Mouse (Mus musculus) forebrain, embryonic 14.5 days (tissue): ENCODE measurements at regions not wholly inside any gene's neighbourhood (a gene's known extent, or its start where the extent isn't known, plus 50 kb on each side); places are given as distances from the start of the nearest gene placed in this dataset.
A peak's percentile ranks its signal among the peaks of the same experiment; 100 is the strongest.

Experiments used
- ATAC-seq: fragments of 200-750 bp; cut with Nextera tagmentation; 2 replicates; pipeline ENCODE4 v1.8.0; 2017; ENCODE audit warnings: mild to moderate bottlenecking, moderate library complexity
- DNase-seq: peaks from one replicate; pipeline ENCODE4 v3.0.0-alpha.2; 2015; ENCODE audit warnings: low spot score
- H3K27ac ChIP-seq: fragments of 300-500 bp; sonication (generic); 2 replicates; pipeline ENCODE4 v1.5.1; 2014; ENCODE audit warnings: low read depth, mild to moderate bottlenecking, control low read depth, low read length, moderate library complexity
- H3K27me3 ChIP-seq: fragments of 300-500 bp; sonication (generic); replicated peaks from 2 replicates; pipeline ENCODE4 v1.6.1; 2014; ENCODE audit warnings: low read length, control low read depth, mixed read lengths; ENCODE audit not compliant: control insufficient read depth, insufficient read depth
- H3K36me3 ChIP-seq: fragments of 300-500 bp; sonication (generic); 2 replicates; pipeline ENCODE4 v1.6.1; 2014; ENCODE audit warnings: low read length, control low read depth; ENCODE audit not compliant: control insufficient read depth, insufficient read depth
- H3K4me1 ChIP-seq: fragments of 300-500 bp; sonication (generic); 2 replicates; pipeline ENCODE4 v1.6.1; 2014; ENCODE audit warnings: antibody characterized with exemption, low read length, control low read depth; ENCODE audit not compliant: control insufficient read depth, insufficient read depth
- H3K4me2 ChIP-seq: fragments of 300-500 bp; sonication (generic); 2 replicates; pipeline ENCODE4 v1.6.1; 2014; ENCODE audit warnings: mild to moderate bottlenecking, control low read depth, low read length
- H3K4me3 ChIP-seq: fragments of 300-500 bp; sonication (generic); 2 replicates; pipeline ENCODE4 v1.5.1; 2014; ENCODE audit warnings: low read depth, low read length, control low read depth
- H3K9ac ChIP-seq: fragments of 300-500 bp; sonication (generic); 2 replicates; pipeline ENCODE4 v1.6.1; 2014; ENCODE audit warnings: mild to moderate bottlenecking, low read length, control low read depth, moderate library complexity
- H3K9me3 ChIP-seq: fragments of 300-500 bp; sonication (generic); replicated peaks from 2 replicates; pipeline ENCODE4 v1.6.1; 2016; ENCODE audit warnings: low read length, control low read depth, mixed read lengths; ENCODE audit not compliant: control insufficient read depth
- WGBS: fragments of 180-500 bp; shearing (Covaris S2); extraction: QIAGEN DNeasy Blood & Tissue Kit; methylation state at CpG from one replicate; pipeline ENCODE4 v1.1.7; 2014; 5-methylcytosine and 5-hydroxymethylcytosine counted together

DNA sequence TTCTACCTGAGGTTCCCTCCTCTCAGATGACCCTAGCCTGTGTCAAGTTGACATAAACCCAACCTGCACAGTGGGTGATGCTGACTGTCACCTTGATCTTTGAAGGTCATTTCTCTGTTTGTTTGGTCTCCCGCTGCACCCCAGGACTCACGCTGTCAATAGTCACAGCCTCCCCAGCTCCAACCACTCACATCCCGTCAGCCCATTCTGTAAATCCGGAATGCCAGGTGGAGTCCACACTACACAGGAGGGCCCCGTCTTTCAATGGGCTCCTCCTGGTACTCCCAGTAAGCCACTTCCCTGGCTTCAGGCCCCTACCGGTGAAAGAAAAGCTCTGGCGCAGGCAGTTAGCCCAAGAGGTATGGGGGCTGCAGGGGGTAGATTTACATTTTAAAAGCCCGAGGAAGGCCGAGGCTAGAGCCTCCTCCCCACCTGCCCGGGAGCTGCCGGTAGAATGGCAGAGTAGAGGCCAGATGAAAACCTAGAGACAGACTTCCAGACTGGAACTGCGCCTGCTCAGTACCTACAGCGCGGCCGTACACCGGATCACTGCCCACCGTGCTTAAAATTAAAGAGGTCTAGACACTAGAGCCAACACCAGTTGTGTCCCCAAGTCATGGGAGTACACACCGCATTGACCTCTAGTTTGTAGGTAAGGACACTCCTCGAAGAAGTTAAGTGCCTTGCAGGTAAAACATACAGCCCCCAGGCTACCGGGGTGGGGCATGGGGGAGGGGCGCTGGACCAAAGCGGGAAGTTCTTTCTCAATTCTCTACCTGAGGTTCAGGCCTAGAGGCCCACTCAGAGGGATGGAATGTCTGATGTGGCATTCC lies 123.8 kb upstream of the Med13l start:
- DNase-seq, result no peak
- no peak overlapping the region for H3K4me2 ChIP-seq
- peaks cover 6% of the 10 kb centered on the region for H3K4me1 ChIP-seq
- ATAC-seq, result no peak
- 11% methylated on average over 22 of the region's 22 CpGs for WGBS
- no peak overlapping the region for H3K9ac ChIP-seq
- H3K36me3 ChIP-seq, result no peaks in the 10 kb centered on the region
- H3K27me3 ChIP-seq, result 0 out of 2 replicates have a peak, but pooled peaks cover 8% of the 10 kb centered on the region
- no peak overlapping the region for H3K4me3 ChIP-seq
- no peaks in the 10 kb centered on the region for H3K9me3 ChIP-seq
- H3K27ac ChIP-seq, result no peak overlapping the region

DNA sequence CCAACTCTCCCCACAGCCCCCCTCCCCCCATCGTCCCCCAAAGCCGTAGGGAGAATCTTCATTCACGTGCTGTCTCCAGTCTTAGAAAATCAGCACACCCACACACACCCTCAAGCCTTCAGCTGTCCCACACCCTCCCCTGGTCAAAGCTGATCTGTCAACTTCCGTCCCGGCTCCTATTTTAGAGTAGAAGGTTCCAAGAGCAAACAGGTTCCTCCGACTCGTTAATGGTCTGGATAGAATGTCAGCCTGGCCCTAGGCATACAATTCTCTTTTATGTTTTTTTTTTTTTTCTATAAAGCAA lies 123.2 kb upstream of the Med13l start:
- 24% methylated on average over 7 of the region's 7 CpGs for WGBS
- no peak overlapping the region for H3K4me3 ChIP-seq
- DNase-seq (no peak), ATAC-seq (no peak)
- H3K27me3 ChIP-seq, result 0 out of 2 replicates have a peak, but pooled peaks cover 8% of the 10 kb centered on the region
- H3K27ac ChIP-seq, result no peak overlapping the region
- H3K4me1 ChIP-seq, result peaks cover 6% of the 10 kb centered on the region
- H3K9ac ChIP-seq, result no peak overlapping the region
- H3K4me2 ChIP-seq, result no peak overlapping the region
- no peaks in the 10 kb centered on the region for H3K36me3 ChIP-seq
- H3K9me3 ChIP-seq, result no peaks in the 10 kb centered on the region

DNA sequence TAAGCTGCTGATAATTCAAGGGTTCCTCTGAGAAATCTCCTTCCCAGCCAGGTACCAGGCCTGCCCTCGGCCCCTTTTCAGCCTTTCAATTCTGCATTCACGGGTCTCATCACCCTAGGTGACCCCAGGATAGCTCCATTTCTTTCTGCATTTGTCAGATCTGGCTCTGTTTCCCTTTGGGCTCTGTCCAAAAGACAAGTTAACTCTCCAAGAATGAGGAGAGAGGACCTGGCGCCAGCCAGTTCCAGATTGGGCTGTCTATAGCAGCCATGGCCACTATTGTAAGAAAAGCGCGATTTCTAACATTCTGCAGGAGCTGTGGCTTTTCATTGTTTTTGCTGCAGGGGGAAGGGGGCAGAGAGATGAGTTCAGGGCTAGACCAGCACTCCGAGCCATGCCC lies 122.5 kb upstream of the Med13l start:
- H3K27me3 ChIP-seq, result 0 out of 2 replicates have a peak, but pooled peaks cover 8% of the 10 kb centered on the region
- H3K9me3 ChIP-seq, result no peaks in the 10 kb centered on the region
- 17% methylated on average over 6 of the region's 6 CpGs for WGBS
- H3K36me3 ChIP-seq, result no peaks in the 10 kb centered on the region
- no peak overlapping the region for H3K4me3 ChIP-seq
- no peak overlapping the region for H3K9ac ChIP-seq
- peaks cover 6% of the 10 kb centered on the region for H3K4me1 ChIP-seq
- peak; percentile 52 for DNase-seq
- no peak for ATAC-seq
- no peak overlapping the region for H3K27ac ChIP-seq
- no peak overlapping the region for H3K4me2 ChIP-seq

DNA sequence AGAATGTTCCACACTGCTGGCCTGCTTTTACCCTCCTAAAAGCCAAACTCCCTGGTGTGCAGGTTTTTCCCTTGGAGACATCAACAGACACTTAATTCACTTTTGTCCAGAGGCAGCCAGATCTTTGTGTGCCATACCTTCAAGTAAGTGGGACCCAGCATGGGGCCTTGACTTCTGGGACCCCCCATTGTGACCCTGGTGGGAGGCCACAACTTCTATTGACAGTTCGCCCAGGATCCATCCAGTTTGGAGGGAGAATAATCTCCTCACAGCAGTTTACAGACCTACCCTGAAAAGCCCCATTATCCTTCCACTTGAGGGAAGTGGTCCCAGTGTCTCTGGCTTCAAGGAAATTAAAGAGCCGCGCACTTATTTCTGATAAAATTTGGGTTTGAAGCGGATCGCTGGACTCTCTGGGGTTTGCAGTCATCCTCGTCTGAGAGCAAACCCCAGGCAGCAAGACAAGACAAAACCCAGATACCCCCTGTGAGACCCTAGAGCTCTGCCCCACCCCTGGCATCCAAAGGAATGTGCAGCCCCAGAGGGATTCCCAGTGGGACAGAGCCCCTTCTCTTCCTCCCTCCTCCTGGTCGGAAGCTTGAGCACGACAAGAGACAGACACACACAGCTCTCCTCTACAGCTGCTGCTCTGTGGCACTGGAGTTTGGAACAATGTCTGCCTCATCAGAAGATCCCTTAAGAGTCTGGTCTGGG lies 115.8 kb upstream of the Med13l start:
- Histone ChIP-seq H3K4me1 (no peaks in the 10 kb centered on the region), H3K27me3 (no peaks in the 10 kb centered on the region), H3K4me3 (no peak overlapping the region), H3K27ac (no peak overlapping the region), H3K9ac (no peak overlapping the region), H3K36me3 (no peaks in the 10 kb centered on the region), H3K9me3 (no peaks in the 10 kb centered on the region), H3K4me2 (no peak overlapping the region)
- DNase-seq (no peak), ATAC-seq (no peak)
- 10% methylated on average over 8 of the region's 8 CpGs for WGBS

DNA sequence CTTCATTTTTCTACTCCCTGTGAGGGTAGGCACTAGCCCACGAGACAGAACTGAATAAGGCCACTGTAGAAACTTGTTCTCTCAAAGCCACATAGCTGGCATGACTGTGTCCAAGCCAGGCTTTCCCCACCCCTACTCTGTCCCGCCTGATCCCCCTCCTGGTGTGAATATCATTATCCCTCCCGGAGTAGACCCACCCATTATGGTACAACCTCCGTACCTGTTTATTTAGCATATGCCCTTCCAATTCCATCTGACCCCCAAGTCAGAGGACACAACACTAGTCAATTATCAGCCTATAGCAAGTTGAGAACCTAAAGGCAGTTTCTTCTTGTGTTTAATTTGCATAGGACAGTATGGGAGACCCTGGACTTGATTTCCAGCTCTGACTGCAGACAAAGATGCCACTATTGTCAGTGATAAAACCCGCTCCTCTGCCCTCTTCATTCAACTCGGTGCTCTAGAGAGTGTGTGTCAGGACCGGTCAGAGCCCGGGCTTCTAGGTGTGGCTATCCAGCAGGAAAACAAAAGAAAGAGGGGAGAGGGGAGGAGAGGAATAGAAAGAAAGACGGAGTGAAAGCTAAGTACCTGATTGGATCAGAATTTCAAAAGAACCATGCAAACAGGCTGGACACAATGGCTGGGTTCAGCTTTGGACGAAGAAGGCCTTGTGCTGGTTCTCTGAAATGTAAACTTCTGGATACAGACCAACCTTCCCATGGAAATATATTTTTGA lies 115.1 kb upstream of the Med13l start:
- Histone ChIP-seq H3K27ac (no peak overlapping the region), H3K36me3 (no peaks in the 10 kb centered on the region), H3K4me3 (no peak overlapping the region), H3K9ac (no peak overlapping the region), H3K4me1 (no peaks in the 10 kb centered on the region), H3K4me2 (no peak overlapping the region), H3K27me3 (no peaks in the 10 kb centered on the region), H3K9me3 (no peaks in the 10 kb centered on the region)
- 14% methylated on average over 10 of the region's 10 CpGs for WGBS
- ATAC-seq (no peak), DNase-seq (no peak)

DNA sequence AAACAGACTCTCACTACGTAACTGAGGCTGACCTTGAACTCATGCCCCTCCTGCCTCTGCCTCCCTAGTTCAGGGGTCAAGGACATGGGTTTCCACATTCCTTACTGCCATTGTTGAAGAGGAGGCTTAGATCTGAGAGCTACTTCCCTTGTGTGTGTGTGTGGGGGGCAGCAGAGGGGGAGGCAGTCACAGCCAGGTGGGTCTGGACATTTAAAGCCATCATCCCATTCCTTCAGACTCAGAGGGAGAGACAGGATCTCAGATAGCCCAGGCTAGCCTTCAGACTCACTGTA lies 114.5 kb upstream of the Med13l start:
- Histone ChIP-seq H3K4me2 (no peak overlapping the region), H3K4me1 (no peaks in the 10 kb centered on the region), H3K4me3 (no peak overlapping the region), H3K9me3 (no peaks in the 10 kb centered on the region), H3K27me3 (no peaks in the 10 kb centered on the region), H3K36me3 (no peaks in the 10 kb centered on the region), H3K9ac (no peak overlapping the region), H3K27ac (no peak overlapping the region)
- WGBS, result 61% methylated on average over 1 of the region's 1 CpGs
- no peak for ATAC-seq
- no peak for DNase-seq

DNA sequence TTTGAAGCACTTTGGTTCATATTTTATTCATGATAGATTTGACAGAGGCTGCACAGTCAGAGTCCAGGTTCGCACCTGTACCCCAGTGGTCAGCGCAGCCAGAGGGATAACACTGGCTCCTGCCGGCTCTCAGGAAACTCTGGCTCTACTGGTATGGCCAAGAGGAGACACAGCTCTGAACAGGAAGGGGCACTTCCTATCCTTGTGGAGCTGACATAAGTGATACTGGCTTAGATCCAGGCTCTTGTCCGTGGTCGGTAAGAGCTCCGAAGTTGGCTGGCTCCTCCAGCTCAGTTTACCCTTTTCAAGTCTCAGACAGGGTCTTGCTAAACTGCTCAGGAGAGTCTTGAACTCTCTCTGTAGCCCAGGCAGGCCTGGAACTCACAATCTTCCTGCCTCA lies 113.6 kb upstream of the Med13l start:
- Histone ChIP-seq H3K9me3 (no peaks in the 10 kb centered on the region), H3K27ac (no peak overlapping the region), H3K36me3 (no peaks in the 10 kb centered on the region), H3K9ac (no peak overlapping the region), H3K4me3 (no peak overlapping the region), H3K4me2 (no peak overlapping the region), H3K4me1 (no peaks in the 10 kb centered on the region), H3K27me3 (no peaks in the 10 kb centered on the region)
- 65% methylated on average over 6 of the region's 6 CpGs for WGBS
- ATAC-seq (no peak), DNase-seq (no peak)

DNA sequence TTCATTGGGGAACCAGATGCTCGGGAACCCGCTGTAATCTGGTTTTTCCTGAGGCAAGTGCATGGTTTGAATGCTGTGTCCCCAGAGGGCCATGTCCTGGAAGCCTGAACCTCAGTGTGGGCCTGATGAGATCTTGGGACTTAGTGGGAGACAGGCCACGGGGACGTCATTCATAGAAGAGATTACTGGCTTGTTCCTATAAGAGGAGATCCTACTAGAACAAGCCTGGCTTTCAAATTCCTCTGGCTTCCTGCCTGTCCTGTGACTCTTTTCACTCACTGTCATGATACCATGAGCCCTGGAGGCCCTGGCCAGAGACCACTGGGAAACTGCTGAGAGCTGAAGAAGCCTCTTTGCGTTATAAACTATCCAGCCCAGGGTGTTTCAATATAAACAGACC lies 113.1 kb upstream of the Med13l start:
- no peak overlapping the region for H3K27ac ChIP-seq
- no peaks in the 10 kb centered on the region for H3K27me3 ChIP-seq
- no peak overlapping the region for H3K9ac ChIP-seq
- H3K4me1 ChIP-seq, result no peaks in the 10 kb centered on the region
- no peak overlapping the region for H3K4me3 ChIP-seq
- DNase-seq (no peak), ATAC-seq (no peak)
- H3K36me3 ChIP-seq, result no peaks in the 10 kb centered on the region
- H3K4me2 ChIP-seq, result no peak overlapping the region
- H3K9me3 ChIP-seq, result no peaks in the 10 kb centered on the region
- 68% methylated on average over 5 of the region's 5 CpGs for WGBS
